ENCODE assay signal across 8 mouse cellular contexts in genomic region chr15:86167787-86168504, GRCm38 (mm10). TPM values are rescaled to one million over a fixed set of nuclear protein-coding genes. Genes with fewer than 3 reads are reported as not detected.
DNase-seq lines count a peak whose midpoint lies in the region; ATAC-seq and TF ChIP-seq lines count a peak whose summit lies in the region.
"Had no signal": no experiment of that assay in that cellular context is flagged by ENCODE, and none has a peak within 500 bp of the region (broad histone marks: within the 10 kb centered on the region; RNA-seq: fewer than 3 reads in every experiment).

No protein-coding gene starts in this region.

- peak; percentile 22; the same call in 1 of the 2 replicates for TF ChIP-seq CTCF in bone marrow, adult 2 months (IDR thresholded peaks at IDR 0.05; ENCODE audit: control insufficient read depth, insufficient read depth, low read length)

- no peak for DNase-seq in hindbrain, embryonic 14.5 days (ENCODE audit: low spot score)
- peak; percentile 50 for DNase-seq in 416B (ENCODE audit: low read depth)
- DNase-seq in adipocyte (ENCODE audit: low spot score) = no peak

- peaks cover 11% of the 10 kb centered on the region for H3K36me3 ChIP-seq in hindbrain, embryonic 13.5 days
- peaks cover 12% of the 10 kb centered on the region; the same call in 1 of the 2 replicates for H3K36me3 ChIP-seq in hindbrain, embryonic 14.5 days (replicated peaks; ENCODE audit: control insufficient read depth, insufficient read depth)
- peaks cover 96% of the 10 kb centered on the region for H3K36me3 ChIP-seq in megakaryocyte, embryonic 14.5 days (replicated peaks; ENCODE audit: low read length)
- H3K36me3 ChIP-seq: hindbrain, embryonic 15.5 days had no signal

- H3K4me2 ChIP-seq in hindbrain, embryonic 13.5 days = no peak overlapping the region
- no peak overlapping the region for H3K4me2 ChIP-seq in hindbrain, embryonic 14.5 days (replicated peaks)
- H3K4me2 ChIP-seq: hindbrain, embryonic 15.5 days had no signal

- 81% methylated on average over 10 of the region's 10 CpGs for WGBS in hindbrain, embryonic 13.5 days
- WGBS in hindbrain, embryonic 14.5 days = 78% methylated on average over 10 of the region's 10 CpGs
- WGBS in bone marrow, adult 2 months = 46% methylated on average over 10 of the region's 10 CpGs

- ATAC-seq in hindbrain, embryonic 13.5 days (ENCODE audit: low FRiP score) = no peak
- ATAC-seq in hindbrain, embryonic 14.5 days (ENCODE audit: low FRiP score) = no peak
- no peak for ATAC-seq in megakaryocyte-erythroid progenitor cell, adult 5-6 weeks (replicated peaks; ENCODE audit: low FRiP score, low TSS enrichment, poor library complexity, severe bottlenecking)

- peaks cover 31% of the 10 kb centered on the region for H3K4me1 ChIP-seq in hindbrain, embryonic 13.5 days (replicated peaks)
- peaks cover 13% of the 10 kb centered on the region for H3K4me1 ChIP-seq in hindbrain, embryonic 14.5 days (replicated peaks; ENCODE audit: control insufficient read depth, insufficient read depth, low read length)
- H3K4me1 ChIP-seq in bone marrow, adult 2 months (ENCODE audit: control insufficient read depth, insufficient read depth, low read length) = peaks cover 5% of the 10 kb centered on the region; the same call in 1 of the 2 replicates
- peaks cover 78% of the 10 kb centered on the region for H3K4me1 ChIP-seq in megakaryocyte, embryonic 14.5 days

- H3K27ac ChIP-seq in hindbrain, embryonic 13.5 days = peak overlapping the region; percentile 35; the same call in 1 of the 2 replicates
- H3K27ac ChIP-seq in hindbrain, embryonic 14.5 days = no peak overlapping the region
- H3K27ac ChIP-seq in bone marrow, adult 2 months (ENCODE audit: control insufficient read depth, insufficient read depth, low read depth, low read length, poor library complexity) = no peak overlapping the region
- H3K27ac ChIP-seq: hindbrain, embryonic 15.5 days had no signal

- no peak overlapping the region for H3K9ac ChIP-seq in hindbrain, embryonic 13.5 days
- no peak overlapping the region for H3K9ac ChIP-seq in hindbrain, embryonic 14.5 days
- H3K9ac ChIP-seq: hindbrain, embryonic 15.5 days had no signal

- H3K27me3 ChIP-seq in hindbrain, embryonic 13.5 days = no peaks in the 10 kb centered on the region
- no peaks in the 10 kb centered on the region for H3K27me3 ChIP-seq in hindbrain, embryonic 14.5 days (ENCODE audit: control insufficient read depth, insufficient read depth, low read length)
- H3K27me3 ChIP-seq in megakaryocyte, embryonic 14.5 days (replicated peaks) = no peaks in the 10 kb centered on the region
- H3K27me3 ChIP-seq: hindbrain, embryonic 15.5 days had no signal

- TF ChIP-seq POLR2A in bone marrow, adult 2 months (IDR thresholded peaks at IDR 0.05; ENCODE audit: borderline replicate concordance, control insufficient read depth, low read depth, low read length) = no peak

- no peak overlapping the region for H3K4me3 ChIP-seq in hindbrain, embryonic 13.5 days
- no peak overlapping the region for H3K4me3 ChIP-seq in hindbrain, embryonic 14.5 days (replicated peaks; ENCODE audit: low read length)
- no peak overlapping the region for H3K4me3 ChIP-seq in bone marrow, adult 2 months (replicated peaks; ENCODE audit: control insufficient read depth, low read depth, low read length)
- H3K4me3 ChIP-seq in megakaryocyte, embryonic 14.5 days (replicated peaks) = peak overlapping the region; percentile 79
- H3K4me3 ChIP-seq: hindbrain, embryonic 15.5 days had no signal

- no peaks in the 10 kb centered on the region for H3K9me3 ChIP-seq in hindbrain, embryonic 13.5 days
- H3K9me3 ChIP-seq in hindbrain, embryonic 14.5 days (ENCODE audit: control insufficient read depth, low read length) = no peaks in the 10 kb centered on the region
- no peaks in the 10 kb centered on the region for H3K9me3 ChIP-seq in megakaryocyte, embryonic 14.5 days
- H3K9me3 ChIP-seq: hindbrain, embryonic 15.5 days had no signal

RNA-seq across cellular contexts. Expression of gene Cerk, which starts 18.0 kb away (rescaled TPM):
- 24.3 and 24.5 TPM in 2 replicates for polyA plus RNA-seq in hindbrain, embryonic 13.5 days (2015; fragmentation: Nextera tagmentation; extraction: Ambion mirVana)
- 28.3 and 31.1 TPM in 2 replicates for polyA plus RNA-seq in hindbrain, embryonic 14.5 days (2014; fragmentation: Nextera tagmentation; extraction: Ambion mirVana)
- 23.0 and 42.5 TPM in 2 replicates for polyA plus RNA-seq in bone marrow, adult 2 months (2011; ENCODE audit: insufficient read depth, insufficient read length, low replicate concordance, missing spikeins)
- 52.5 and 70.1 TPM in 2 replicates for polyA plus RNA-seq in megakaryocyte, embryonic 14.5 days (2012; ENCODE audit: insufficient read depth, low replicate concordance)
- total RNA-seq in megakaryocyte-erythroid progenitor cell, adult 5-6 weeks (2014; fragmentation: Nextera tagmentation) = 5.6 and 7.1 TPM in 2 replicates
- total RNA-seq in megakaryocyte-erythroid progenitor cell, adult 5-6 weeks (2017) = 3.5 and 6.1 TPM in 2 replicates

RNA-seq across cellular contexts. Expression of gene Tbc1d22a, which starts 46.3 kb away (rescaled TPM):
- polyA plus RNA-seq in hindbrain, embryonic 13.5 days (2015; fragmentation: Nextera tagmentation; extraction: Ambion mirVana) = 12.1 and 13.5 TPM in 2 replicates
- polyA plus RNA-seq in hindbrain, embryonic 14.5 days (2014; fragmentation: Nextera tagmentation; extraction: Ambion mirVana) = 9.9 and 10.7 TPM in 2 replicates
- 5.2 and 16.3 TPM in 2 replicates for polyA plus RNA-seq in bone marrow, adult 2 months (2011; ENCODE audit: insufficient read depth, insufficient read length, low replicate concordance, missing spikeins)
- 14.3 and 16.7 TPM in 2 replicates for polyA plus RNA-seq in megakaryocyte, embryonic 14.5 days (2012; ENCODE audit: insufficient read depth, low replicate concordance)
- total RNA-seq in megakaryocyte-erythroid progenitor cell, adult 5-6 weeks (2014; fragmentation: Nextera tagmentation) = 13.0 and 13.7 TPM in 2 replicates
- total RNA-seq in megakaryocyte-erythroid progenitor cell, adult 5-6 weeks (2017) = 12.5 and 13.5 TPM in 2 replicates
